Mouse (Mus musculus) liver, embryonic 11.5 days (tissue): Measurements from ENCODE around the gene Gm10770. TPM values are rescaled to one million over a fixed set of nuclear protein-coding genes. Genes with fewer than 3 reads are reported as not detected.
"Not testable (repeated sequence)": the region's sequence is repeated elsewhere in the genome, so short reads cannot be mapped to it uniquely, and the experiment has no call there.

Source experiments
- ATAC-seq: fragments of 200-750 bp; cut with Nextera tagmentation; replicated peaks from 2 replicates; pipeline ENCODE4 v1.8.0; 2017; ENCODE audit warnings: moderate number of reproducible peaks, mild to moderate bottlenecking, moderate TSS enrichment, moderate library complexity; ENCODE audit not compliant: low FRiP score
- DNase-seq: peaks from one replicate; pipeline ENCODE4 v3.0.0-alpha.2; 2017; ENCODE audit warnings: low spot score
- H3K27ac ChIP-seq: fragments of 300-500 bp; sonication (generic); 2 replicates; pipeline ENCODE4 v1.5.1; 2014; ENCODE audit warnings: mild to moderate bottlenecking, low read depth, low read length, control low read depth
- H3K27me3 ChIP-seq: fragments of 300-500 bp; sonication (generic); replicated peaks from 2 replicates; pipeline ENCODE4 v1.6.1; 2014; ENCODE audit warnings: low read length, mixed read lengths; ENCODE audit not compliant: control insufficient read depth, insufficient read depth
- H3K36me3 ChIP-seq: fragments of 300-500 bp; sonication (generic); 2 replicates; pipeline ENCODE4 v1.6.1; 2014; ENCODE audit warnings: mild to moderate bottlenecking, low read length, moderate library complexity, mixed read lengths; ENCODE audit not compliant: control insufficient read depth, insufficient read depth
- H3K4me1 ChIP-seq: fragments of 300-500 bp; sonication (generic); replicated peaks from 2 replicates; pipeline ENCODE4 v1.6.1; 2014; ENCODE audit warnings: low read length, mixed read lengths; ENCODE audit not compliant: control insufficient read depth, insufficient read depth
- H3K4me2 ChIP-seq: fragments of 300-500 bp; sonication (generic); 2 replicates; pipeline ENCODE4 v1.6.1; 2014; ENCODE audit warnings: mild to moderate bottlenecking, control low read depth, moderate library complexity
- H3K4me3 ChIP-seq: fragments of 300-500 bp; sonication (generic); 2 replicates; pipeline ENCODE4 v1.5.1; 2014; ENCODE audit warnings: low read depth, low read length, control low read depth
- H3K9ac ChIP-seq: fragments of 300-500 bp; sonication (generic); 2 replicates; pipeline ENCODE4 v1.6.1; 2014; ENCODE audit warnings: low read depth, low read length, control low read depth
- H3K9me3 ChIP-seq: fragments of 300-500 bp; sonication (generic); 2 replicates; pipeline ENCODE4 v1.6.1; 2016; ENCODE audit warnings: low read length, inconsistent platforms, mixed read lengths; ENCODE audit not compliant: control insufficient read depth
- WGBS: fragments of 180-500 bp; shearing (Covaris S2); extraction: QIAGEN DNeasy Blood & Tissue Kit; methylation state at CpG from one replicate; pipeline ENCODE4 v1.1.7; 2014; 5-methylcytosine and 5-hydroxymethylcytosine counted together
- polyA plus RNA-seq: library from polyadenylated mRNA; unstranded; fragments of >200 nt; fragmentation: Nextera tagmentation; extraction: Ambion mirVana; gene quantifications from 2 replicates; pipeline ENCODE4 v1.2.1, GENCODE M21; 2014

Gene Gm10770
- polyA plus RNA-seq, 1 experiment from 2014 or later: not detected

- DNase-seq: no peak
- H3K27ac ChIP-seq: no peak overlapping the region
- H3K9ac ChIP-seq: no peak overlapping the region
- H3K9me3 ChIP-seq: no peaks in the 10 kb centered on the region
- H3K4me3 ChIP-seq: no peak overlapping the region
- H3K4me2 ChIP-seq: no peak overlapping the region
- 69% methylated on average over 2 of the region's 2 CpGs for WGBS
- ATAC-seq: no peak
- peaks cover 4% of the 10 kb centered on the region; the same call in 1 of the 2 replicates for H3K36me3 ChIP-seq
- H3K27me3 ChIP-seq: no peaks in the 10 kb centered on the region
- no peaks in the 10 kb centered on the region; the same call in 1 of the 2 replicates for H3K4me1 ChIP-seq
Measured at GRCm38 (mm10) chr2:150132773-150133172, 46.7 kb downstream of the Gm10770 start.

GRCm38 (mm10) chr2:150132002-150132401, 47.5 kb downstream of the Gm10770 start:
- not testable (repeated sequence) for H3K27ac ChIP-seq

More at GRCm38 (mm10) chr2:150132002-150132401, 47.5 kb downstream of the Gm10770 start:
- not testable (repeated sequence) for H3K9ac ChIP-seq, H3K4me3 ChIP-seq, H3K9me3 ChIP-seq, H3K27me3 ChIP-seq, DNase-seq, H3K4me1 ChIP-seq, H3K36me3 ChIP-seq, H3K4me2 ChIP-seq, ATAC-seq
- WGBS: 68% methylated on average over 1 of the region's 1 CpGs

Other genes starting within 250 kb of the Gm10770 start
- gene Zfp120, start 43.0 kb downstream of the Gm10770 start, polyA plus RNA-seq: 6.9 and 7.4 TPM in 2 replicates
- gene Gm14139, start 2.1 kb upstream of the Gm10770 start, polyA plus RNA-seq: not detected in 2 replicates
- gene Zfp937, start 38.4 kb upstream of the Gm10770 start, polyA plus RNA-seq: 4.1 and 4.5 TPM in 2 replicates
- 2.4 and 3.3 TPM in 2 replicates for gene Gm21994, start 75.9 kb upstream of the Gm10770 start, polyA plus RNA-seq
- not detected in 2 replicates for gene Gm14124, start 77.8 kb upstream of the Gm10770 start, polyA plus RNA-seq
- gene Gm10130, start 144.0 kb upstream of the Gm10770 start, polyA plus RNA-seq: 1.5 and 2.7 TPM in 2 replicates
- 4.4 TPM in 2 replicates for gene 3300002I08Rik, start 183.1 kb upstream of the Gm10770 start, polyA plus RNA-seq